Mouse (Mus musculus): ENCODE measurements at regions not wholly inside any gene's neighbourhood (a gene's known extent, or its start where the extent isn't known, plus 50 kb on each side); places are given as distances from the start of the nearest gene placed in this dataset.
A peak's percentile ranks its signal among the peaks of the same experiment; 100 is the strongest.
"Not testable (repeated sequence)": the region's sequence is repeated elsewhere in the genome, so short reads cannot be mapped to it uniquely, and the experiment has no call there.

DNA sequence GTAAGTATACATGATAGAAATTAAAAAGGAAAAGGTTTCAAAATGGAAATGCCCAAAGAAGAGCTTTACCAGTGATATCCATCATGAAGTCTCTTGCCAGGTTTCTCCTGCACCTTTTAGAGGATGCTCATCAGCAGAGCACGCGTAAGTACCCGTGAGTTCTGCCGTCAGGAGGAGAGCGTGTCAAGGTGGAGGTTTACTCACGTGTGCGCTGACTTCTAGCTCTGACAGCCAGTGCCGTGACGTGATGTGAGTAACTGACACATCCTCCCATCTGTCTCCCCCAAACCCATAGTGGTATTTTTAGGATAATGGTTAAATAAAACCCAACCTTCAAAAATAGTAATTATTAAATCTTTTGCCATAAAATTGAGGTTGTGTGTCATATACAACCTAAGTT, 55.3 kb downstream of the Adra2a start:
- Histone ChIP-seq H3K36me3 (replicated peaks) (no peaks in the 10 kb centered on the region), H3K9me3 (no peaks in the 10 kb centered on the region), H3K27me3 (replicated peaks; ENCODE audit: low read depth, poor library complexity, severe bottlenecking) (no peaks in the 10 kb centered on the region), H3K4me1 (peaks cover 16% of the 10 kb centered on the region), H3K27ac (replicated peaks) (no peak overlapping the region), H3K4me3 (no peak overlapping the region)
- no peak for DNase-seq (ENCODE audit: low spot score)
- 92% methylated on average over 9 of the region's 9 CpGs for WGBS

DNA sequence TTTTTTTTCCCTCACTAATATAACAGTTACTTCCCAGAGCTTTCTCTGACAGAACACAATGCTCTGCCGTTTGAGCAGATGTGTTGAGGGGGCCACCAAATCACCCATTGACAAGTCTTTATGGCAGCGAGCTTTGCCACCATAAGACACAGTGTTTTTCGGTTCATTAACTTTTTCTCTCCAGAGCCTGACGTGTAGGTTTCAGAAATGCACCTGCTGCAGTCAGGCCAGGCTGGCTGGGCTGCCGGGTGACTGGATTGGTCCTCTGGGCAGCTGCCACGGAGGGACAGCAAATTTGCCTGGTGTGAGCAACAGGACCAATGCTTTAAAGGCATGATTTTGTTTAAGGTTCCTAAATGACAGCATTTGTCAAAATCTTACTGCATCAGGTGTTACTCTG, 55.8 kb downstream of the Adra2a start:
- no peak for DNase-seq (ENCODE audit: low spot score)
- Histone ChIP-seq H3K9me3 (no peaks in the 10 kb centered on the region), H3K4me3 (no peak overlapping the region), H3K4me1 (peaks cover 12% of the 10 kb centered on the region), H3K36me3 (replicated peaks) (no peaks in the 10 kb centered on the region), H3K27ac (replicated peaks) (no peak overlapping the region), H3K27me3 (replicated peaks; ENCODE audit: low read depth, poor library complexity, severe bottlenecking) (no peaks in the 10 kb centered on the region)
- WGBS = 79% methylated on average over 6 of the region's 6 CpGs

DNA sequence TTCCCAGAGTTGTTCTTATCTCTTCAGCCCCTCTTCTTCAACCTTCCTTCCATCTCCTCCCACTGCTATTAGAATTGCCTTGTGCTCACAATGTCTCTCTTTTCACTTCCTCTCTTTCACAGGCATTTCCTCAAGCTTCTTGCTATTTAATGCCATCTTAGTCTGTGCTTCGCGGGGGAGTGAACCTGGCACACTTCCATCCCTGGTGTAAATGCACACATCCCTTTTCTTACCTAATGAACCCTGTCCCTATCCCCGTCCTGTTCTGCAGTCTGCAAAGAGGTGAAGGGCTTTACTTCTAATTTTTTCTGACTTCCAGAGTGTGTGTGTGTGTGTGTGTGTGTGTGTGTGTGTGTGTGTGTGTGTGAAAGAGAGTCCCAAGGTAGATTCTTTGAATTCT, 62.6 kb downstream of the Adra2a start:
- Histone ChIP-seq H3K36me3 (replicated peaks) (no peaks in the 10 kb centered on the region), H3K27ac (replicated peaks) (no peak overlapping the region), H3K4me3 (no peak overlapping the region), H3K9me3 (no peaks in the 10 kb centered on the region), H3K27me3 (replicated peaks; ENCODE audit: low read depth, poor library complexity, severe bottlenecking) (no peaks in the 10 kb centered on the region), H3K4me1 (peaks cover 8% of the 10 kb centered on the region)
- 80% methylated on average over 3 of the region's 3 CpGs for WGBS
- DNase-seq (ENCODE audit: low spot score) = no peak

- Histone ChIP-seq H3K27me3 (replicated peaks; ENCODE audit: low read depth, poor library complexity, severe bottlenecking) (no peaks in the 10 kb centered on the region), H3K4me3 (no peak overlapping the region), H3K36me3 (replicated peaks) (no peaks in the 10 kb centered on the region), H3K4me1 (peaks cover 8% of the 10 kb centered on the region), H3K9me3 (no peaks in the 10 kb centered on the region), H3K27ac (replicated peaks) (no peak overlapping the region)
- WGBS = 55% methylated on average over 13 of the region's 13 CpGs
- peak; percentile 36 for DNase-seq (ENCODE audit: low spot score)
Observed at GRCm38 (mm10) chr19:54107103-54107821, 63.3 kb downstream of the Adra2a start.

DNA sequence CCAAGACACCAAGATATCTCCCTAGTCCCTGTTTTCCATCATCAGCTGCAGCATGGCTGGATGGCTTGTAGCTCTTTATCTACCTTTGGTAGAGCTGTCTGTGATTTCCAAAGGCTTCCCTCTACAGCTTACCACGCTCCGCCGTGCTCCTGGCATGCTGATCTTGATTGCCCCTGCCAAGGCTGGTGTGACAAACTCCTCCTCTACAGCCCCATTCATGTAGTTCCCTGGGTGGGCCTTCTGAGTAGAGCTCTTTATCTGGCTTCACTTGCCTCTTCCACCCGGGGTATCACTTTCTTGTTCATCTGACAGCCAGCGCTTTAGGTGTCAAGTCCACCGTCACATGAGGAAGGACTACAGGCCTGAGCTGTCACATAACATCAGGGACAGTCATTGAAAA, 66.1 kb downstream of the Adra2a start:
- no peaks in the 10 kb centered on the region for H3K36me3 ChIP-seq (replicated peaks)
- no peak for DNase-seq (ENCODE audit: low spot score)
- 90% methylated on average over 6 of the region's 6 CpGs for WGBS
- H3K4me3 ChIP-seq = no peak overlapping the region
- peaks cover 13% of the 10 kb centered on the region for H3K4me1 ChIP-seq
- no peak overlapping the region for H3K27ac ChIP-seq (replicated peaks)
- peaks cover 22% of the 10 kb centered on the region for H3K27me3 ChIP-seq (replicated peaks; ENCODE audit: low read depth, poor library complexity, severe bottlenecking)
- H3K9me3 ChIP-seq = no peaks in the 10 kb centered on the region

DNA sequence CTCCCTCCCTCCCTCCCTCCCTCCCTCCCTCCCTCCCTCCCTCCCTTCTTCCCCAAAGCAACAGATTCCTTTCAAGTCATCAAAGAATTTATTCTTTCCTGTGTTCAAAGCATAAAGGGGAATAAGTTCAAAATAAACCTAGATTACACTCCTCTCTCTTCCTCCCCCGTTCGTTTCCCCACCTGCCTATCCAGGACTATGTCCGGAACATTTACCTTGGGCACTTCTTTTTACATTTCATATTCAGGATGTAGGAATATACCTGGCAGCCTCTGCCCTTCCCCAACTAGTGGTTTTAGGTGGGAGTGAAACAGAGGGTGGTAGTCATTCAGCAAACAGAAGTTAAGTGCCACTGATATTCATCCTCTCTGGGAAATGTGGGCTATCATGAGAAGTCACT, 68.7 kb downstream of the Adra2a start:
- Histone ChIP-seq H3K4me3 (no peak overlapping the region), H3K27ac (replicated peaks) (no peak overlapping the region), H3K9me3 (no peaks in the 10 kb centered on the region), H3K4me1 (peaks cover 8% of the 10 kb centered on the region), H3K27me3 (replicated peaks; ENCODE audit: low read depth, poor library complexity, severe bottlenecking) (peaks cover 31% of the 10 kb centered on the region), H3K36me3 (replicated peaks) (no peaks in the 10 kb centered on the region)
- 81% methylated on average over 3 of the region's 3 CpGs for WGBS
- no peak for DNase-seq (ENCODE audit: low spot score)

DNA sequence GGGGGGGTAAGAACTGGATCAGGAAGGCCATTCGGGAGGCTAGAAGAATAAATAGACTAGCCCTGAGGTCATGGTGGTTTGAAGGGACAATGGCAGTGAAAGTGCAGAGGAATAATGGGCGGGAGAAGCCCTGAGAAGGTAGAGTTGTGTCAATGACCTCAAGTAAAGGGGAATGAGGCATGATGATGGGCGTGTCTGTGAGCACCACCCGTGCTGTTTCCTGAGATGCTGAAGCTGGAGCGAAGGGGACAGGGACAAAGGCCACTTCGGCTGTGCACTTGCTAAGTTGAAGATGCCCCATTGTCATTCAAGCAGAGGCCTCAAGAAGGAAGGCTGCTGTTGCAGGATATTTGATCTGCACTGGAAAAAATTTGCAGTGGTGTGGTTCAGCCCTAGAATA, 69.5 kb downstream of the Adra2a start:
- no peak overlapping the region for H3K4me3 ChIP-seq
- WGBS = 68% methylated on average over 6 of the region's 6 CpGs
- no peaks in the 10 kb centered on the region for H3K9me3 ChIP-seq
- no peak overlapping the region for H3K27ac ChIP-seq (replicated peaks)
- peaks cover 8% of the 10 kb centered on the region; the same call in 1 of the 2 replicates for H3K4me1 ChIP-seq
- H3K27me3 ChIP-seq (replicated peaks; ENCODE audit: low read depth, poor library complexity, severe bottlenecking) = peaks cover 31% of the 10 kb centered on the region
- H3K36me3 ChIP-seq (replicated peaks) = no peaks in the 10 kb centered on the region
- DNase-seq (ENCODE audit: low spot score) = no peak

DNA sequence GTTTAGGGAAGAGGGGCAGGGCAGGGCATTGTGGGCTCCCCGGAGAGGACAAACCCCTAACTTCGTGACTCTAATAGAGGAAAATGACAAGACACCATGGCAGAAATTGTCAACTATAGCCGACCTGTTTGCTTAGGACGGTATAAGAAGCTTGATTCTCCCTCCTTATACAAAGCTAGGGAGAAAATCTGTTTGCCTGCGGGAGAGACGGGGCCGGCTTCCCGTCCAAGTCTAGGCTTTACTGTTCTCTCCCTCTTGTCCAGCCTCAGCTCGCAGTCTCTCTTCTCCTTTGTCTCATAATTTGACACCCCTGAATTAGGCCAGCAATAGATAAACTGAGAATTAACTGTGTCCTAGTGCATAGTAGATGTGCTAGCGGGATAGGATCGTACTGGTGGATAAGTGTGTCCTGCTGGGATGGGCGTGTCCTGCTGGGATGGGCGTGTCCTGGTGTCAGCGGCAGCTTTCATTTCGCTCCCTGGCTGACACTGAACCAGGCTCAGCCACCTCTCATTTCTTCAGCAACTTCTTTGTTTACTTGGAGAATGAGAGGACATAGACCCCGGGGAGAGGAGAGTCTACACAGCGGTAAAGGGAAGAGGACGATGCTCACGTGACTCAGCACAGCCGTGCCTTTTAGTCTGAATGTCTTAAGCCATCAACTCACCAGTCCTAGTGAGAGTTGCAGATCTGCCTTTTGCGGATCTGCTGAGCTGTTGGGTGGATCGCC, 70.8 kb downstream of the Adra2a start:
- H3K4me1 ChIP-seq = peaks cover 8% of the 10 kb centered on the region; the same call in 1 of the 2 replicates
- DNase-seq (ENCODE audit: low spot score) = peak; percentile 60
- no peak overlapping the region for H3K27ac ChIP-seq (replicated peaks)
- no peaks in the 10 kb centered on the region for H3K9me3 ChIP-seq
- peaks cover 31% of the 10 kb centered on the region for H3K27me3 ChIP-seq (replicated peaks; ENCODE audit: low read depth, poor library complexity, severe bottlenecking)
- WGBS = 7% methylated on average over 22 of the region's 22 CpGs
- H3K4me3 ChIP-seq = peak overlapping the region; percentile 61
- no peaks in the 10 kb centered on the region for H3K36me3 ChIP-seq (replicated peaks)

DNA sequence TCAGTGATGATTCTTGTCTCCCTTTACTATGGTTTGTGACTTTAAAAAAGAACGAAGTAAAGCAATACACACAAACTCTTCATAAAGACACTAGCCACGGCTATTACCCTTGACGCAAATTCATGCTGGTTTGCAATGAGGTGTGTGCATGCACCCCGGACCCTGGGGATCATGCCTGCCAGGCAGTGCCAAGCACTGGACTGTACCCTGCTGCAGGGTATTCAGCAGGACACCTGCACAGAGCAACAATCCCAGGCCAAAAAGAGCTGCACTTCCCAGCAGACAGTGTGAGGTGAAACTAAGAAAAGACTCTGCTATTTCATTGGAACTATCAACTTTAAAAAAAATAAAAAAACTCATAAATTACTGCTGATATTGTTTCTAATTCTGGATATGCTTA, 71.4 kb downstream of the Adra2a start:
- no peaks in the 10 kb centered on the region for H3K9me3 ChIP-seq
- H3K27me3 ChIP-seq (replicated peaks; ENCODE audit: low read depth, poor library complexity, severe bottlenecking) = peaks cover 31% of the 10 kb centered on the region
- no peaks in the 10 kb centered on the region for H3K36me3 ChIP-seq (replicated peaks)
- no peak for DNase-seq (ENCODE audit: low spot score)
- 51% methylated on average over 4 of the region's 4 CpGs for WGBS
- peak overlapping the region; percentile 61 for H3K4me3 ChIP-seq
- peaks cover 8% of the 10 kb centered on the region; the same call in 1 of the 2 replicates for H3K4me1 ChIP-seq
- no peak overlapping the region for H3K27ac ChIP-seq (replicated peaks)

DNA sequence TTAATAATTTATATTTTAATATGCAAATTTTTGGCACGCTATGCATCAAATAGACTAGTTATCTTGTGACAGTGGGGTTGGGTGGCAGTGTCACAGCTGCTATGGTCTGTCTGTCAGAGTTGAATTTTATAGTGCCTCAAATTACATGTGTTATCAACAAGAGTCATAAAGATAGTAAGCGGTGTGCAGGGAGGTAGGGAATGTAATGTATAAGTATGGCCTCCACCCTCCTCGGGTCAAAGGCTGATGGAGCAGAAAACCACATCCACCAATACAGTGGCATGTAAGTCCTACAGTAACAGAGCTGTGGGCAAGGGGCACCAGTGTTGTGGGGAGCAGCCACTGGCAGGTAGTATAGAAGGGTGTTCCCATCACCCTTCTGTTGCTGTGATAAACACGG, 72.9 kb downstream of the Adra2a start:
- no peaks in the 10 kb centered on the region for H3K9me3 ChIP-seq
- no peak for DNase-seq (ENCODE audit: low spot score)
- peaks cover 8% of the 10 kb centered on the region; the same call in 1 of the 2 replicates for H3K4me1 ChIP-seq
- peaks cover 31% of the 10 kb centered on the region for H3K27me3 ChIP-seq (replicated peaks; ENCODE audit: low read depth, poor library complexity, severe bottlenecking)
- whole genome bisulfite sequencing = 85% methylated on average over 4 of the region's 4 CpGs
- no peak overlapping the region for H3K4me3 ChIP-seq
- no peak overlapping the region for H3K27ac ChIP-seq (replicated peaks)
- H3K36me3 ChIP-seq (replicated peaks) = no peaks in the 10 kb centered on the region

- DNase-seq (ENCODE audit: low spot score) = no peak
- H3K4me3 ChIP-seq = no peak overlapping the region
- no peaks in the 10 kb centered on the region for H3K9me3 ChIP-seq
- peaks cover 31% of the 10 kb centered on the region for H3K27me3 ChIP-seq (replicated peaks; ENCODE audit: low read depth, poor library complexity, severe bottlenecking)
- no peaks in the 10 kb centered on the region for H3K36me3 ChIP-seq (replicated peaks)
- no peak overlapping the region for H3K27ac ChIP-seq (replicated peaks)
- WGBS = 67% methylated on average over 11 of the region's 11 CpGs
- peaks cover 8% of the 10 kb centered on the region; the same call in 1 of the 2 replicates for H3K4me1 ChIP-seq
Observed at GRCm38 (mm10) chr19:54117676-54118075, 73.7 kb downstream of the Adra2a start.

DNA sequence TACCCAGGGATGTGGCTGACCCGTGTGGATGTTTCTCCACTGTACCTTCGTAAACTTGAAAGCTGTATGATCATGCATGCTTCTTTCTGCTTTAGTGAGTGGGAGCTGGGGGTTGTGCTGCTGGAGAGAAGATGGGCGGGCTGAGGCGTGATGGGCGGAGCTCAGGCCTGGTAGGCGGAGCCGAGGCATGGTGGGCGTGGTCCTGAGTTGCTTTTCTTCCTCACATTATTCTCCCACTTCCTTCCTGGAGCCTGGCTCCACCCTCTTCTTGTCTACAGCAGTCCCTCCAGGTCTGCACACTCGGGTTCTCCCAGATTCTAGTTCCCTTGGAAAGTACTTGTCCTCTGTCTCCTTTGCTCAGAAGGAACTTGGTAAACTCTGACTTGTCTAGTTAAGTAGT, 79.6 kb downstream of the Adra2a start:
- no peaks in the 10 kb centered on the region for H3K9me3 ChIP-seq
- no peaks in the 10 kb centered on the region for H3K36me3 ChIP-seq (replicated peaks)
- no peak overlapping the region for H3K27ac ChIP-seq (replicated peaks)
- 77% methylated on average over 9 of the region's 9 CpGs for whole genome bisulfite sequencing
- no peaks in the 10 kb centered on the region for H3K27me3 ChIP-seq (replicated peaks; ENCODE audit: low read depth, poor library complexity, severe bottlenecking)
- DNase-seq (ENCODE audit: low spot score) = no peak
- H3K4me3 ChIP-seq = no peak overlapping the region
- H3K4me1 ChIP-seq = no peaks in the 10 kb centered on the region

DNA sequence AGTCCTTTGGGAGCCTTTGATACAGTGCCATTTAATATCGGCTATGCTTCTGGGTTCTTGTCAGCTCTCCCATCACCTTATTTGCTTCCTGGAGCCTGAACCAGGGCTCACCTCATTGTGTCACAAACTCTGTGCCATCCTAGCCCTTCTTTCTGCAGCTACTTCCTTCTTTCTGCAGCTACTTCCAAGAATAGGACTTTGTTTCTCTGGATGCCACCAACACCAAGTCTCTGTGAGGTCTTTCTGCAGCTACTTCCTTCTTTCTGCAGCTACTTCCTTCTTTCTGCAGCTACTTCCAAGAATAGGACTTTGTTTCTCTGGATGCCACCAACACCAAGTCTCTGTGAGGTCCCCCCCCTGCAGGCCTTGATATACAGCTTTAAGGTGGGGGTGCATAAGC, 107.8 kb downstream of the Adra2a start:
- H3K36me3 ChIP-seq (replicated peaks); H3K4me3 ChIP-seq; H3K9me3 ChIP-seq; H3K4me1 ChIP-seq; H3K27me3 ChIP-seq (replicated peaks; ENCODE audit: low read depth, poor library complexity, severe bottlenecking); DNase-seq (ENCODE audit: low spot score); H3K27ac ChIP-seq (replicated peaks): not testable (repeated sequence)
- WGBS = 95% methylated on average over 1 of the region's 1 CpGs
